16 mouse cellular contexts compared by ENCODE assay signal in the genomic region with DNA sequence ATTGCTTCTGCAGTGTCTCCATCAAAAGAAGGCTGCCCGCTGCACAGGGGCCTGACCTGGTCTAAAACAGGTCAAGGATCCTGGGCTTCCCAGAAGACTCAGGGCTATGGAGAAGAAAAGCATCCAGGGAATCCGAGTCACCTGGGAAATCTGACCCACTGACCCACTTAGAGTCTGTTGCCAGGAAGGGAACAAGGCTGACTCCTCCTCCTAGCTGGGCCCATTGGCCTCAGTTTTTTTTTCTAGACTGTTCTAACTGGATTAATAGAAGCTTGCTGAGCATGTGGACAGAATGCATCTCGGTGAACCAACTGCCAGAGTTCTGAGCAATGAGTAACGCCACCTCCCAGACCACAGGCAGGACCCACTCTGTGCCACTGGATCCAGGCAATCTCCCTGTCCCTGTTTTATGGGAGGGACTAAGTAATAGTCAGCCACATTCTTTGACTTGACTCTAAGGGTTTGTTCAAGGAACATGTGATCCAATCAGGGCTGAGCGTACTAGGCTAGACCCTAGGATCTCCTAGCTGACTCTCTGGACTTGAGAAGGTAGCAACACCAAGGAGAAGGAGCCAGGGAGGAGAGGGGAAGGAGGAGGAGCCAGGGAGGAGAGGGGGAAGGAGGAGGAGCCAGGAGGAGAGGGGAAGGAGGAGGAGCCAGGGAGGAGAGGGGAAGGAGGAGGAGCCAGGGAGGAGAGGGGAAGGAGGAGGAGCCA. TPM values are rescaled to one million over a fixed set of nuclear protein-coding genes. Genes with fewer than 3 reads are reported as not detected.
A peak's percentile ranks its signal among the peaks of the same experiment; 100 is the strongest.
DNase-seq lines count a peak whose midpoint lies in the region; ATAC-seq and TF ChIP-seq lines count a peak whose summit lies in the region.
"Had no signal": no experiment of that assay in that cellular context is flagged by ENCODE, and none has a peak within 500 bp of the region (broad histone marks: within the 10 kb centered on the region; RNA-seq: fewer than 3 reads in every experiment).

No protein-coding gene starts in this region.

- H3K4me1 ChIP-seq in kidney, embryonic 15.5 days: peaks cover 6% of the 10 kb centered on the region; the same call in 1 of the 2 replicates
- no peaks in the 10 kb centered on the region for H3K4me1 ChIP-seq in midbrain, postnatal 0 days (ENCODE audit: insufficient read depth, low read length)

- 75% methylated on average over 5 of the region's 5 CpGs for WGBS in kidney, embryonic 15.5 days
- WGBS in midbrain, postnatal 0 days: 75% methylated on average over 5 of the region's 5 CpGs

- H3K9me3 ChIP-seq in kidney, embryonic 15.5 days (replicated peaks): no peaks in the 10 kb centered on the region
- no peaks in the 10 kb centered on the region for H3K9me3 ChIP-seq in midbrain, postnatal 0 days (ENCODE audit: low read length)
- H3K9me3 ChIP-seq: embryonic facial prominence, embryonic 13.5 days; forebrain, embryonic 10.5 days; heart, embryonic 12.5 days; limb, embryonic 12.5 days; lung, embryonic 15.5 days; midbrain, embryonic 12.5 days had no signal

- H3K27ac ChIP-seq in kidney, embryonic 15.5 days: no peak overlapping the region
- no peak overlapping the region for H3K27ac ChIP-seq in layer of hippocampus, adult 2 months
- no peak overlapping the region for H3K27ac ChIP-seq in midbrain, postnatal 0 days (ENCODE audit: low read depth, low read length)
- H3K27ac ChIP-seq: embryonic facial prominence, embryonic 13.5 days; forebrain, embryonic 10.5 days; limb, embryonic 12.5 days; lung, embryonic 15.5 days; midbrain, embryonic 12.5 days had no signal

- H3K9ac ChIP-seq in kidney, embryonic 15.5 days: no peak overlapping the region
- no peak overlapping the region for H3K9ac ChIP-seq in midbrain, postnatal 0 days (replicated peaks; ENCODE audit: low read length, poor library complexity, severe bottlenecking)
- H3K9ac ChIP-seq: embryonic facial prominence, embryonic 13.5 days; heart, embryonic 12.5 days; limb, embryonic 12.5 days; lung, embryonic 15.5 days; midbrain, embryonic 12.5 days had no signal

- H3K36me3 ChIP-seq in kidney, embryonic 15.5 days: no peaks in the 10 kb centered on the region
- H3K36me3 ChIP-seq in midbrain, postnatal 0 days (ENCODE audit: insufficient read depth, low read length): no peaks in the 10 kb centered on the region
- H3K36me3 ChIP-seq: embryonic facial prominence, embryonic 13.5 days; forebrain, embryonic 10.5 days; heart, embryonic 12.5 days; limb, embryonic 12.5 days; lung, embryonic 15.5 days; midbrain, embryonic 12.5 days had no signal

- peak; percentile 49 for DNase-seq in kidney, adult 9 months
- DNase-seq in 416B (ENCODE audit: low read depth) (peak; percentile 4), R1 (ENCODE audit: low read depth, low spot score) (peak; percentile 86)
- DNase-seq in layer of hippocampus, adult 2 months (ENCODE audit: low spot score in 2 of 2): no peak
- DNase-seq in midbrain, postnatal 0 days (ENCODE audit: low spot score): no peak
- DNase-seq: adrenal gland, postnatal 25 days; cerebellum, postnatal 36 days; gastrocnemius, postnatal 25 days had no signal

- no peaks in the 10 kb centered on the region for H3K27me3 ChIP-seq in kidney, embryonic 15.5 days
- no peaks in the 10 kb centered on the region for H3K27me3 ChIP-seq in midbrain, postnatal 0 days (ENCODE audit: insufficient read depth, low read length)
- H3K27me3 ChIP-seq: embryonic facial prominence, embryonic 13.5 days; heart, embryonic 12.5 days; limb, embryonic 12.5 days; lung, embryonic 15.5 days had no signal

- no peak overlapping the region for H3K4me2 ChIP-seq in kidney, embryonic 15.5 days
- H3K4me2 ChIP-seq in midbrain, postnatal 0 days (ENCODE audit: low read depth, low read length, poor library complexity, severe bottlenecking): no peak overlapping the region
- H3K4me2 ChIP-seq: embryonic facial prominence, embryonic 13.5 days; heart, embryonic 12.5 days; limb, embryonic 12.5 days; lung, embryonic 15.5 days; midbrain, embryonic 12.5 days had no signal

- ATAC-seq in kidney, embryonic 15.5 days (replicated peaks; ENCODE audit: low FRiP score): no peak
- ATAC-seq in megakaryocyte-erythroid progenitor cell, adult 5-6 weeks (replicated peaks; ENCODE audit: low FRiP score, low TSS enrichment, poor library complexity, severe bottlenecking): peak; percentile 55
- no peak for ATAC-seq in midbrain, postnatal 0 days (ENCODE audit: low FRiP score)

- no peak overlapping the region for H3K4me3 ChIP-seq in kidney, embryonic 15.5 days (replicated peaks)
- H3K4me3 ChIP-seq in layer of hippocampus, adult 2 months: no peak overlapping the region
- H3K4me3 ChIP-seq in midbrain, postnatal 0 days (ENCODE audit: low read depth, low read length): no peak overlapping the region
- H3K4me3 ChIP-seq: embryonic facial prominence, embryonic 13.5 days; forebrain, embryonic 10.5 days; heart, embryonic 12.5 days; limb, embryonic 12.5 days; lung, embryonic 15.5 days; midbrain, embryonic 12.5 days had no signal

- no peak for TF ChIP-seq CTCF in layer of hippocampus, adult 2 months (conservative IDR thresholded peaks at IDR 0.05)
- TF ChIP-seq CTCF in midbrain, postnatal 0 days (IDR thresholded peaks at IDR 0.05): no peak

RNA-seq across cellular contexts. Expression of a gene that starts 21.4 kb away (rescaled TPM):
- polyA plus RNA-seq in kidney, embryonic 15.5 days (2015; fragmentation: Nextera tagmentation; extraction: Ambion mirVana): 0.87 and 1.4 TPM in 2 replicates
- total RNA-seq in megakaryocyte-erythroid progenitor cell, adult 5-6 weeks (2014; fragmentation: Nextera tagmentation): not detected in 2 replicates
- total RNA-seq in megakaryocyte-erythroid progenitor cell, adult 5-6 weeks (2017): not detected in 2 replicates
- total RNA-seq in layer of hippocampus, adult 2 months (2021): 10 to 100 TPM in 1 of 2 experiments, 1 to 10 TPM in 1; 8.8 to 13.0 TPM
- 3.6 and 5.6 TPM in 2 replicates for total RNA-seq in midbrain, postnatal 0 days (2014; rRNA removed)
- 6.6 and 7.2 TPM in 2 replicates for polyA plus RNA-seq in midbrain, postnatal 0 days (2015; fragmentation: Nextera tagmentation; extraction: Ambion mirVana)

Comparison
In these comparisons a context has a peak if more than half of its experiments do, and no peak if none do; other contexts are left out.
1. DNase-seq: peak in kidney, adult 9 months (single experiment), 416B (single experiment) and R1 (single experiment); none in layer of hippocampus, adult 2 months (0 of 2) and midbrain, postnatal 0 days (single experiment).